Mouse (Mus musculus): ENCODE data around the gene Zbtb42. TPM values are rescaled to one million over a fixed set of nuclear protein-coding genes. Genes with fewer than 3 reads are reported as not detected.

Zbtb42 gene
- polyA plus RNA-seq, 1 experiment from 2014 or later: 4.7 TPM

- Histone ChIP-seq H3K4me2 (replicated peaks) (no peak overlapping the region), H3K4me3 (replicated peaks; ENCODE audit: low read length) (no peak overlapping the region), H3K27ac (no peak overlapping the region), H3K4me1 (replicated peaks; ENCODE audit: control insufficient read depth, insufficient read depth, low read length) (no peaks in the 10 kb centered on the region), H3K36me3 (replicated peaks; ENCODE audit: control insufficient read depth, insufficient read depth) (peaks cover 70% of the 10 kb centered on the region), H3K9ac (no peak overlapping the region), H3K9me3 (ENCODE audit: control insufficient read depth, low read length) (no peaks in the 10 kb centered on the region), H3K27me3 (ENCODE audit: control insufficient read depth, insufficient read depth, low read length) (no peaks in the 10 kb centered on the region)
- ATAC-seq (ENCODE audit: low FRiP score) (no peak), DNase-seq (ENCODE audit: low spot score) (no peak)
- WGBS: 86% methylated on average over 14 of the region's 14 CpGs
Observed at GRCm38 (mm10) chr12:112730808-112731207, 52.2 kb downstream of the Zbtb42 start.

Small RNAs within 50 kb of the gene (microRNA-seq; reads per million reads assigned to microRNA genes)
- gene Mir6939: 0.48 reads per million

Other genes with a start within 250 kb of the Zbtb42 start
- 0.18 and 0.19 TPM in 2 replicates for gene A530016L24Rik, start 189.4 kb upstream of the Zbtb42 start, polyA plus RNA-seq (2014; fragmentation: Nextera tagmentation; extraction: Ambion mirVana)
- gene Tmem179, start 162.1 kb upstream of the Zbtb42 start, polyA plus RNA-seq (2014; fragmentation: Nextera tagmentation; extraction: Ambion mirVana): 64.6 and 72.2 TPM in 2 replicates
- 1.0 and 1.5 TPM in 2 replicates for gene Inf2, start 90.0 kb upstream of the Zbtb42 start, polyA plus RNA-seq (2014; fragmentation: Nextera tagmentation; extraction: Ambion mirVana)
- 5.3 and 5.5 TPM in 2 replicates for gene Adssl1, start 58.8 kb upstream of the Zbtb42 start, polyA plus RNA-seq (2014; fragmentation: Nextera tagmentation; extraction: Ambion mirVana)
- 54.2 and 58.4 TPM in 2 replicates for gene Siva1, start 34.1 kb upstream of the Zbtb42 start, polyA plus RNA-seq (2014; fragmentation: Nextera tagmentation; extraction: Ambion mirVana)
- gene Akt1, start 3.9 kb upstream of the Zbtb42 start, polyA plus RNA-seq (2014; fragmentation: Nextera tagmentation; extraction: Ambion mirVana): 69.2 and 70.3 TPM in 2 replicates
- 39.5 and 41.9 TPM in 2 replicates for gene Cep170b, start 41.6 kb downstream of the Zbtb42 start, polyA plus RNA-seq (2014; fragmentation: Nextera tagmentation; extraction: Ambion mirVana)
- gene Pld4, start 81.8 kb downstream of the Zbtb42 start, polyA plus RNA-seq (2014; fragmentation: Nextera tagmentation; extraction: Ambion mirVana): 7.1 and 7.9 TPM in 2 replicates
- gene Ahnak2, start 123.8 kb downstream of the Zbtb42 start, polyA plus RNA-seq (2014; fragmentation: Nextera tagmentation; extraction: Ambion mirVana): 1.9 and 2.5 TPM in 2 replicates
- 20.2 and 21.0 TPM in 2 replicates for gene Clba1, start 130.1 kb downstream of the Zbtb42 start, polyA plus RNA-seq (2014; fragmentation: Nextera tagmentation; extraction: Ambion mirVana)
- gene Cdca4, start 150.6 kb downstream of the Zbtb42 start, polyA plus RNA-seq (2014; fragmentation: Nextera tagmentation; extraction: Ambion mirVana): 39.1 and 43.4 TPM in 2 replicates
- not detected in 2 replicates for gene Gpr132, start 189.4 kb downstream of the Zbtb42 start, polyA plus RNA-seq (2014; fragmentation: Nextera tagmentation; extraction: Ambion mirVana)

All from hindbrain, embryonic 14.5 days (tissue).